Mouse (Mus musculus): ENCODE results near the gene Neurl2.
"Not testable (repeated sequence)": the region's sequence is repeated elsewhere in the genome, so short reads cannot be mapped to it uniquely, and the experiment has no call there.

Gene Neurl2

GRCm38 (mm10) chr2:164833314-164833959 lies at the start of gene Neurl2:
Gene Neurl2, minus strand, starts transcription at chr2:164833456.
- peak; percentile 91 for DNase-seq (ENCODE audit: extremely low spot score)

GRCm38 (mm10) chr2:164882619-164883018 lies 49.4 kb upstream of the Neurl2 start:
- no peak for DNase-seq (ENCODE audit: extremely low spot score)

GRCm38 (mm10) chr2:164879568-164880277 lies 46.5 kb upstream of the Neurl2 start:
- peak; percentile 99 for DNase-seq (ENCODE audit: extremely low spot score)

- DNase-seq (ENCODE audit: extremely low spot score): peak; percentile 95
These were observed 45.9 kb upstream of the Neurl2 start, which contains the start of gene Pcif1 for GRCm38 (mm10) chr2:164879228-164879567. Gene Pcif1, plus strand, starts transcription at chr2:164879304.

GRCm38 (mm10) chr2:164878509-164879227 lies 45.4 kb upstream of the Neurl2 start:
- peak; percentile 60 for DNase-seq (ENCODE audit: extremely low spot score)

- DNase-seq (ENCODE audit: extremely low spot score): not testable (repeated sequence)
These were observed 44.3 kb upstream of the Neurl2 start for GRCm38 (mm10) chr2:164877376-164878215.

GRCm38 (mm10) chr2:164875648-164876047 lies 42.4 kb upstream of the Neurl2 start:
- DNase-seq (ENCODE audit: extremely low spot score): not testable (repeated sequence)

- DNase-seq (ENCODE audit: extremely low spot score): no peak
These were observed 41.0 kb upstream of the Neurl2 start for GRCm38 (mm10) chr2:164874239-164874769.

GRCm38 (mm10) chr2:164873621-164874020 lies 40.4 kb upstream of the Neurl2 start:
- DNase-seq (ENCODE audit: extremely low spot score): no peak

- no peak for DNase-seq (ENCODE audit: extremely low spot score)
These were observed 38.5 kb upstream of the Neurl2 start for GRCm38 (mm10) chr2:164871602-164872303.

- no peak for DNase-seq (ENCODE audit: extremely low spot score)
These were observed 35.2 kb upstream of the Neurl2 start for GRCm38 (mm10) chr2:164868491-164868890.

- DNase-seq (ENCODE audit: extremely low spot score): no peak
These were observed 34.3 kb upstream of the Neurl2 start for GRCm38 (mm10) chr2:164867566-164867965.

- no peak for DNase-seq (ENCODE audit: extremely low spot score)
These were observed 33.7 kb upstream of the Neurl2 start for GRCm38 (mm10) chr2:164866741-164867551.

- no peak for DNase-seq (ENCODE audit: extremely low spot score)
These were observed 31.3 kb upstream of the Neurl2 start for GRCm38 (mm10) chr2:164864593-164864992.

GRCm38 (mm10) chr2:164863411-164863810 lies 30.2 kb upstream of the Neurl2 start:
- DNase-seq (ENCODE audit: extremely low spot score): not testable (repeated sequence)

- no peak for DNase-seq (ENCODE audit: extremely low spot score)
These were observed 29.1 kb upstream of the Neurl2 start for GRCm38 (mm10) chr2:164862179-164862861.

GRCm38 (mm10) chr2:164861094-164861493 lies 27.8 kb upstream of the Neurl2 start:
- no peak for DNase-seq (ENCODE audit: extremely low spot score)

- DNase-seq (ENCODE audit: extremely low spot score): no peak
These were observed 26.6 kb upstream of the Neurl2 start for GRCm38 (mm10) chr2:164859640-164860432.

GRCm38 (mm10) chr2:164859155-164859554 lies 25.9 kb upstream of the Neurl2 start:
- DNase-seq (ENCODE audit: extremely low spot score): no peak

Data from embryo, embryonic 9.5 days (tissue).